Mouse (Mus musculus): ENCODE results near the gene Smpd1. TPM values are rescaled to one million over a fixed set of nuclear protein-coding genes. Genes with fewer than 3 reads are reported as not detected.

Gene Smpd1
- total and polyA plus RNA-seq, 2 experiments from 2014 or later, result 103 to 177 TPM

DNA sequence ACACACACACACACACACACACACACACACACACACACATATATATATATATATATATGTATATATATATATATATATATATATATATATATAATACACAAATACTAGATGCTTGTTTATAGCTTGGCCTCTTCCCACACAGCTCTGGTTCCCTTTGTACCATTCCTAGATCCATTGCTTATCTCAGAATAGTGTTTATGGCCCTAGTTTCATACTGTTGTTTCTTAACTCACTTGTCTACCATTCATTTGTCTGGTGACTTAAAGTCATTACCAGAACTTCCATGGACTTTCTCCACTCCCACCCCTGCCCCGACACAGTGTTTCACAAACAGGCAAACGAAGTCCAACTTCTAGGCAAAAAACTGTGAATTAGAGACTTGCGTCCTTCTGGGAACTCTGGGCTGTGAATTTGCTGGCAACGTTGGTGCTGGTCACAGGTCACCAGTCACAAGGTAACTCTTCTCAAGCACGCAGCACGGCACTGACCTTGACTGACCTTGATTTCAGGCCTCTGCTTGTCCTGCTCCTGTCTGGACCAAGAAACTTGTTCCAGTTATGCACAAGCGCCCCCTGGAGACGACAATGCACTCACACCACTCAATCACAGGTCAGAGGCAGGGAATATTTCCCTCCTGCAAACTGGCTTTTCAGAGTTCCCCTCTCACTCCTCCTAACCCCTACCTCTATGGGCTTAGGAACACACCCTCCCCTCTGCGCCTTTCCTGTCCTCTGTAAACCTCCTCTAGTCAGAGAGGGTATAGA is 48.9 kb downstream of the Smpd1 start:
- TF ChIP-seq CTCF (IDR thresholded peaks at IDR 0.05; ENCODE audit: low read depth), result peak; percentile 79
- Histone ChIP-seq H3K27ac (no peak overlapping the region), H3K4me2 (ENCODE audit: low read depth, low read length) (no peak overlapping the region), H3K4me3 (ENCODE audit: low read length) (no peak overlapping the region), H3K27me3 (ENCODE audit: insufficient read depth, low read length) (no peaks in the 10 kb centered on the region), H3K9ac (replicated peaks; ENCODE audit: low read length) (no peak overlapping the region), H3K4me1 (ENCODE audit: insufficient read depth, low read length) (no peaks in the 10 kb centered on the region), H3K36me3 (ENCODE audit: insufficient read depth, low read length) (no peaks in the 10 kb centered on the region), H3K9me3 (ENCODE audit: low read length) (no peaks in the 10 kb centered on the region)
- peak; percentile 69 for DNase-seq (ENCODE audit: low spot score)
- 35% methylated on average over 9 of the region's 9 CpGs for WGBS
- peak; percentile 67 for ATAC-seq

Other genes with a start within 250 kb of the Smpd1 start
- not detected in 2 replicates for gene Olfr689, start 243.2 kb upstream of the Smpd1 start, total RNA-seq (2014; rRNA removed)
- gene Olfr689, start 243.2 kb upstream of the Smpd1 start, polyA plus RNA-seq (2015; fragmentation: Nextera tagmentation; extraction: Ambion mirVana), result 0.05 and 0.16 TPM in 2 replicates
- gene Olfr690, start 220.3 kb upstream of the Smpd1 start, total RNA-seq (2014; rRNA removed), result 0.14 and 0.99 TPM in 2 replicates
- not detected in 2 replicates for gene Olfr690, start 220.3 kb upstream of the Smpd1 start, polyA plus RNA-seq (2015; fragmentation: Nextera tagmentation; extraction: Ambion mirVana)
- 0.52 and 0.75 TPM in 2 replicates for gene Olfr691, start 212.1 kb upstream of the Smpd1 start, total RNA-seq (2014; rRNA removed)
- gene Olfr691, start 212.1 kb upstream of the Smpd1 start, polyA plus RNA-seq (2015; fragmentation: Nextera tagmentation; extraction: Ambion mirVana), result 0.13 and 0.15 TPM in 2 replicates
- not detected in 2 replicates for gene Olfr692, start 186.1 kb upstream of the Smpd1 start, total RNA-seq (2014; rRNA removed)
- gene Olfr692, start 186.1 kb upstream of the Smpd1 start, polyA plus RNA-seq (2015; fragmentation: Nextera tagmentation; extraction: Ambion mirVana), result not detected in 2 replicates
- gene Gm5901, start 179.3 kb upstream of the Smpd1 start, total RNA-seq (2014; rRNA removed), result not detected in 2 replicates
- 0.44 TPM in 1 of 2 replicates, not detected in the other for gene Gm5901, start 179.3 kb upstream of the Smpd1 start, polyA plus RNA-seq (2015; fragmentation: Nextera tagmentation; extraction: Ambion mirVana)
- 48.0 and 48.8 TPM in 2 replicates for gene Fam160a2, start 154.3 kb upstream of the Smpd1 start, total RNA-seq (2014; rRNA removed)
- 30.7 and 33.4 TPM in 2 replicates for gene Fam160a2, start 154.3 kb upstream of the Smpd1 start, polyA plus RNA-seq (2015; fragmentation: Nextera tagmentation; extraction: Ambion mirVana)
- gene Cnga4, start 149.8 kb upstream of the Smpd1 start, total RNA-seq (2014; rRNA removed), result 0.21 TPM in 1 of 2 replicates, not detected in the other
- 0.08 and 0.14 TPM in 2 replicates for gene Cnga4, start 149.8 kb upstream of the Smpd1 start, polyA plus RNA-seq (2015; fragmentation: Nextera tagmentation; extraction: Ambion mirVana)
- gene Cckbr, start 128.6 kb upstream of the Smpd1 start, total RNA-seq (2014; rRNA removed), result 10.7 and 14.2 TPM in 2 replicates
- gene Cckbr, start 128.6 kb upstream of the Smpd1 start, polyA plus RNA-seq (2015; fragmentation: Nextera tagmentation; extraction: Ambion mirVana), result 5.3 TPM in 2 replicates
- 32.8 and 49.5 TPM in 2 replicates for gene Cavin3, start 72.1 kb upstream of the Smpd1 start, total RNA-seq (2014; rRNA removed)
- 47.3 and 52.7 TPM in 2 replicates for gene Cavin3, start 72.1 kb upstream of the Smpd1 start, polyA plus RNA-seq (2015; fragmentation: Nextera tagmentation; extraction: Ambion mirVana)
- 512 and 570 TPM in 2 replicates for gene Apbb1, start 27.3 kb downstream of the Smpd1 start, total RNA-seq (2014; rRNA removed)
- 306 and 307 TPM in 2 replicates for gene Apbb1, start 27.3 kb downstream of the Smpd1 start, polyA plus RNA-seq (2015; fragmentation: Nextera tagmentation; extraction: Ambion mirVana)
- 0.36 TPM in 1 of 2 replicates, not detected in the other for gene Hpx, start 45.8 kb downstream of the Smpd1 start, total RNA-seq (2014; rRNA removed)
- 0.11 TPM in 1 of 2 replicates, not detected in the other for gene Hpx, start 45.8 kb downstream of the Smpd1 start, polyA plus RNA-seq (2015; fragmentation: Nextera tagmentation; extraction: Ambion mirVana)
- 169 and 174 TPM in 2 replicates for gene Trim3, start 79.2 kb downstream of the Smpd1 start, total RNA-seq (2014; rRNA removed)
- 97.9 and 106 TPM in 2 replicates for gene Trim3, start 79.2 kb downstream of the Smpd1 start, polyA plus RNA-seq (2015; fragmentation: Nextera tagmentation; extraction: Ambion mirVana)
- gene Timm10b, start 85.7 kb downstream of the Smpd1 start, total RNA-seq (2014; rRNA removed), result 49.6 and 63.9 TPM in 2 replicates
- 179 and 181 TPM in 2 replicates for gene Timm10b, start 85.7 kb downstream of the Smpd1 start, polyA plus RNA-seq (2015; fragmentation: Nextera tagmentation; extraction: Ambion mirVana)
- 67.5 and 103 TPM in 2 replicates for gene Arfip2, start 86.1 kb downstream of the Smpd1 start, total RNA-seq (2014; rRNA removed)
- 82.5 and 82.8 TPM in 2 replicates for gene Arfip2, start 86.1 kb downstream of the Smpd1 start, polyA plus RNA-seq (2015; fragmentation: Nextera tagmentation; extraction: Ambion mirVana)
- 16.1 and 51.9 TPM in 2 replicates for gene Gm45799, start 86.2 kb downstream of the Smpd1 start, total RNA-seq (2014; rRNA removed)
- gene Gm45799, start 86.2 kb downstream of the Smpd1 start, polyA plus RNA-seq (2015; fragmentation: Nextera tagmentation; extraction: Ambion mirVana), result 25.1 and 33.3 TPM in 2 replicates
- 2.9 and 5.4 TPM in 2 replicates for gene Dnhd1, start 96.5 kb downstream of the Smpd1 start, total RNA-seq (2014; rRNA removed)
- gene Dnhd1, start 96.5 kb downstream of the Smpd1 start, polyA plus RNA-seq (2015; fragmentation: Nextera tagmentation; extraction: Ambion mirVana), result 0.67 and 1.0 TPM in 2 replicates
- gene Ilk, start 182.2 kb downstream of the Smpd1 start, total RNA-seq (2014; rRNA removed), result 128 and 134 TPM in 2 replicates
- 159 and 165 TPM in 2 replicates for gene Ilk, start 182.2 kb downstream of the Smpd1 start, polyA plus RNA-seq (2015; fragmentation: Nextera tagmentation; extraction: Ambion mirVana)
- gene Rrp8, start 183.0 kb downstream of the Smpd1 start, total RNA-seq (2014; rRNA removed), result 14.5 TPM in 2 replicates
- 18.9 and 20.8 TPM in 2 replicates for gene Rrp8, start 183.0 kb downstream of the Smpd1 start, polyA plus RNA-seq (2015; fragmentation: Nextera tagmentation; extraction: Ambion mirVana)
- 83.8 and 111 TPM in 2 replicates for gene Taf10, start 190.0 kb downstream of the Smpd1 start, total RNA-seq (2014; rRNA removed)
- gene Taf10, start 190.0 kb downstream of the Smpd1 start, polyA plus RNA-seq (2015; fragmentation: Nextera tagmentation; extraction: Ambion mirVana), result 120 and 124 TPM in 2 replicates
- gene Tpp1, start 197.9 kb downstream of the Smpd1 start, total RNA-seq (2014; rRNA removed), result 64.6 and 74.7 TPM in 2 replicates
- 47.1 and 53.7 TPM in 2 replicates for gene Tpp1, start 197.9 kb downstream of the Smpd1 start, polyA plus RNA-seq (2015; fragmentation: Nextera tagmentation; extraction: Ambion mirVana)
- 96.9 and 109 TPM in 2 replicates for gene Dchs1, start 233.3 kb downstream of the Smpd1 start, total RNA-seq (2014; rRNA removed)
- 6.0 and 6.6 TPM in 2 replicates for gene Dchs1, start 233.3 kb downstream of the Smpd1 start, polyA plus RNA-seq (2015; fragmentation: Nextera tagmentation; extraction: Ambion mirVana)